Mouse (Mus musculus) common myeloid progenitor, adult 5-6 weeks (primary cell): ENCODE measurements at regions not wholly inside any gene's neighbourhood (a gene's known extent, or its start where the extent isn't known, plus 50 kb on each side); places are given as distances from the start of the nearest gene placed in this dataset.

ENCODE experiments used
- ATAC-seq: replicated peaks from 2 replicates; pipeline ENCODE4 v1.8.0; 2016; ENCODE audit warnings: low read depth, mild to moderate bottlenecking, moderate TSS enrichment, inconsistent platforms; ENCODE audit not compliant: poor library complexity, severe bottlenecking

DNA sequence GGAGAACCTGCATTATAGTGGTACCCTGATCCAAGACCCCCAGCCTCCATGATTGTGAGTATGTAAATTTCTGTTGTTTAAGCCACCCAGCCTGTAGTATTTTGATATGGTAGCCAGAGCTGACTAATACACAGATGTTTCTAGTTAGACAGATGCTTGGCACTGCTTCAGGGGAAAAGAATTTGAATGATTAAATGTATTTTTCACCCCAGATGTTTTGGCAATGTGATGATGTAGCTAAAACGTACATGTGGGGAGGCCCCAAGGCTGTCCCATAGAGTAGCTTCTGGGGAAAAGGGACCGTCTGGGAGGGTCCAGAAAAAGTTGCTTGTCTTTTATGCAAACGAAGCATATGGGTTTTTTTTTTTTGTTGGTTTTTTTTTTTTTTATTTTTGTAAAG is 654.8 kb downstream of the Slc4a3 start:
- ATAC-seq = no peak

DNA sequence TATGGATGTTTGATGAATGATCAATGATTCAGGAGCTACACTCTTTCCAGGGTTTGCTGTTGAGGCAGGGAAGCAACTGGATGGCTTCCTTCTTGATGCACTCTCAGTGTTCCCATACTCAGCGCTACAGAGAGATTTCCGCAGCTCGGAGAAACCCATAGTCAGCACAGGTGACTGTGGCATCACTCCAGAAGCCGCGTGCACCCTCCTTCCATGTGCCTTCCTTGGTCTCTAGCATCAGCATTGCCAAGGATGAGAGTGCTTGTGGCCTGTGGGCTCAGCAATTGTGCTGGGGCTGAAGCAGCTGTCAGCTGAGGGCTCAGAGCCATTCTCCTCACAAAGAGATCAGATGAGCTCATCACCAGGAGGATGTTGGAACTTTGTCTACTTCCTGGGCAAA is 666.4 kb downstream of the Slc4a3 start:
- no peak for ATAC-seq

DNA sequence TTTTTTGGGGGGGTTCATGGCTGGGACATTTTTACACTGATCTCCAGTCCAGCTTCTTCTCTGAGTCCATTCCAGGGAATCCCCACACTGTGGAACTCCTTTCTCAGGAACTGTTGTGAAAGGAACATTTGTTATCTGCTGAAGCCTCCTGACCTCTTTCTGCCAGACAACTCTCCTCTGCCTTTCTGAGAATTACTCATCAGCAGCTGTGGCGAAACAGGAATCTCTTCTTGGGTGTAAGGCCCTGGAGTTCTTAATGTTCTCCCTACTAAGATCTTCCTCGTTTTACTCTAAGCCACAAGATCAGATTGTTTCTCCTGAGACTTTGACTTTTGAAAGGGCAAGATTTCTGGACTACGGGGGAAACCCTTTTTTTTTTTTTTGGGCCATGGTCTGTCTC is 698.7 kb downstream of the Slc4a3 start:
- ATAC-seq = no peak

DNA sequence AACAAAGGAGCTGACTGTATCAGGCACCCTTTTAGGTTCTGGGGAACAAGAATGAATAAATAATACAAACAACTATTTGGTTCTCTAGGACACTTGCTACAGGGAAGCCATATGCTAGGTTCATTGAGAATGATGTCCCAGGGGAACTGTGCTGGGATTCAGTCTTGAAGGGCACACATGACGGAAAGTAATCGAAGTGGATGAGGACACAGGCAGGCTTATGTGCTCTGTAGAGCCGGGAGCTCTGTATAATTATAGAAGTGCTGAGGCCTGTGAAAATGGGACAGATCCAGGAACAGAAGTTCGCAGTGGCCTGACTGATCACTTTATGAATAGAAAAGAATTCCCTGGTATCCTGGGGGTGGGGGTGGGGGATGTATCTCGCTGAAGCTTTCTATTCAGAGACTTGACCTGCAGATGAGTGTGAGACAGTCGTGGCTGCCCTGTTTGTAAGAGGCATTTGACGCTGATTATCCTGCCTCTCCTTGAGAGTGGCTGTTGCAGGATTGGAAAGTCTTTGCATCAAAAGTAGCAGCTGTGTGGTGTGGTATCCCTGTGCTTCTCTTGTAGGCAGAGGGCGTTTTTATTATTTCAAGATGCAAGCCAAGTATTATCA is 700.2 kb downstream of the Slc4a3 start:
- no peak for ATAC-seq

DNA sequence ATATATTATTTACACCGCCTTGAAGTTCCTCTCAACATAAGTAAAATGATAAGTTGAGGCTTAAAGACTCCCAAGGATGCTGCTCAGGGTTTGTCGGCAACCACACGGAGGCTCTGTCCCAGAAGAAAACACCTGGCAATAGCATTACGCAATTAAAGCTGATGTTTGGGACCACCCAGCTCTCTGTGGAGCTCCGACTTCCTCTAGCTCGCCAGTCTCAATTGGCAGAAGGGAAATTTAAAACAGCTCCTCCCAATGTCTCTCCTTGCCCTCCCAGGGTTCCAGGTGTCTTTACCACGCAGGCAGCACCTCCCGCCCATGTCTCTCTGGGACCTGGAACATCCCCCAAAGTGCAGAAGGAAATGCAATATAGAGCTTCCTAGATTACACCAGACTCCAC is 701.1 kb downstream of the Slc4a3 start:
- no peak for ATAC-seq

DNA sequence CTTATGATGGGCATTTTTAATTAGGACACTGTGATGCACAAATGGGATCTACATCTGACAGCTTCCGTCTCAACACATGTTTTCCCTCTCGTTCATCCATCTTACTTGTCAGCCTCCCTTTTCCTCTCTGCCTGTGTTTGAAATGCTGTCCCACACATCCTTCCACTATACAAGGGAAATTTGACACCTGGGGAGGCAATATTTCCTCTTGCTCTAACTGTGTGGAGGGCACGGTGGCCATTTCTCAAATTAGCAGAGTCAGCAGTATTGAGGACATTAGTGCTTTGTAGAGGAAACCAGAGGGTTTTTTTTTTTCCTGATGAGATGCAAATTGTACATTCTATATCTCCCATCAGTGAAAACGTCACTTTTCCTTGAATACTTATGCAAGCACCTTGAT is 712.2 kb downstream of the Slc4a3 start:
- no peak for ATAC-seq

DNA sequence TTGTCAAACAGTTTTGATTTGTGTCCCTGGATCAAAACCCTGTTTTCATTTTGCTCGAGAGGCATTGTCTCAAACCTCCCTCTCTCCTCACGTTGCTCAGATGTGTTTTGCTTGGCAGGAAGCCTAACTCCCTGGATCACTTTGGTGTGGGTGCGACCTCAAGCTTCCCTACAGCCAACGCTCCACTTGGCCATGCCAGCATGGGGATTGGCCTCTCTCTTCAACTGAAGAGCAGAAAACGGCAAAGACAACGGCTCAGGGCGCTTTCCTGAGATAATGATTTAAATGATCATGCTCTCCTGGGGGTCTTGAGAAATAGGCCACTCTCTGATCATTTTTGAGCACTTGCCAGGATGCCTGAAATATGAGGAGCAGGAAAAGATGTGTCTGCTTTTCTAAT is 730.1 kb downstream of the Slc4a3 start:
- ATAC-seq = no peak

DNA sequence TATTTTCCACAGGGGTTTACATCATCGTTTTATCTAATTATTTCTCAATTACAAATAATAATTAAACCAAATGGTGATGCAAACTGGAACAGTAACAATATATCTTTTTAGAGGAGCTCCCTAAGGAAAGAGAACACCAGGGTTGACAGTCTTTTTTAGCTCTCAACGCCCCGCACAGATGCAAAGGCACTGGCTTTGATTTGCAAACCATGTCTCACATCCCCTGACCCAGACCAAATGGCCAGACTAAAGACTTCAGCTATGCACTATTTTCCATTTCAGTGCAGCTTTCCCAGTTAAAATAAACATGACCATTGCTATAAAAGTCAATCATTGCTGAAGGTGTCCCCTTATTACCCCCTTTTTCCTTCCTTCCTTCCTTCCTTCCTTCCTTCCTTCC is 730.6 kb downstream of the Slc4a3 start:
- ATAC-seq = no peak

DNA sequence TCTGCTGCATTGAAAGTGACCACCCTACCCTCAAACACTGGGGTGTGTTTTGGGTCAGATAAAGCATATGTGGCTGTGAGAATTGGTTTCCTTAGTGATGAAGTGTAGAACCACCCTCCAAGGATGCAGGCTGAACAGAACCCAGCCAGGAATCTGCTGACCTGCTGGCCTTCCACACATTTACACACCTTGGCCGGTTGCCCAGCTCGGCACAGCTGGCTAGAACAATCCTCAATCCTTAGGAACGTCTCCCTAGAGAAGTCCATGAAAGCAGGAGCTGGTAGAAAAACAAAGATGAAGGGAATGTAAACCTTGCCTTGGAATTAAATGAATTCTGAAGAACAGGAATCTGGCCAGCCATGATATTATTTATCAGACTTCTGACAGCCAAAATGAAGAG is 737.3 kb downstream of the Slc4a3 start:
- ATAC-seq = no peak

DNA sequence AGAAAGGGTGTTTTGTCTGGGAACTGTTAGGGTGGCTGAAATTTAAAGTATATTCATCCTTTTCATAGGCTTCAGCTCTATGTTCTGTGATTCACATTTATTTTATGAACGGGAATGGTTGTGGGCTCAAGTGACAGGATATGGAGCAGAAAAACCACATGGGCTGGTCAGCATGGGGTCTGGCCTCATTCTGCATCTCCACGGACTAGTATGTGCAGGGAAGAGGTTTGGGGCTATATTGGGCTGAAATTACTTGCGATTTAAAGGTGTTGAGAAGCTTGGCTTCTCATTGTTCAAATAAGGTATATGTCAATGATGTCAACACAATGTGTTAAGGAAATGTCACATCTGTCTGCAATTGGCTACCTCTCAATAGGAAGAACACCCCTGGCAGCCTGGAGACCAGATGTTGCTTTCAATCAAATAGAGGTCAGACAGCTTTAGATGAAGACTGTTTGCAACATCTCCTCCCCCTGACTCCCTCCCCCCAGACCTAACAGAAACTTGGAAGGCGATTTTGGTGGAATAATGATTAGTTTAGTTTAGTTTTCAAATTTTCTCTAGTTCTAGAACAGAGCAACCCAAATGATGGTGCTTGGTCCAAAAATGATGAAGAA is 777.0 kb downstream of the Slc4a3 start:
- no peak for ATAC-seq

DNA sequence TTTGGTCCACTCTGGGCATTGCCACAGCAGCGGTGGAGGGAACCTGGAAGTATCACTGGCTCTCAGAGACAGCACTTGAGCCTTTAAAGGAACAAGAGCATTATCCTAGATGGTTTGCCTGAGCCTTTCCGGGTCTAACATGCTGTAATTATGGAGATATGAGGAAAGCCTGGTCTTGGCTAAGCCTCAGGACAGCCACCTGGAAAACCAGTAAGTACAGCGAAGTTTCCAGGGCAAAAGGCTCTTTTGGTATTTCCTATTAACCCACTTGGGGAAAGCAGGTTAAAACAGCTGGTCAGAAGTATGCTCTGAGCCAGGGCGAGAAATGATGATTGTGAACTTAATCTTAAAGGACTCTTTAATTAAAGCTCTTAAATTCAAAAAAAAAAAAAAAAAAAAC is 777.5 kb downstream of the Slc4a3 start:
- ATAC-seq = no peak

DNA sequence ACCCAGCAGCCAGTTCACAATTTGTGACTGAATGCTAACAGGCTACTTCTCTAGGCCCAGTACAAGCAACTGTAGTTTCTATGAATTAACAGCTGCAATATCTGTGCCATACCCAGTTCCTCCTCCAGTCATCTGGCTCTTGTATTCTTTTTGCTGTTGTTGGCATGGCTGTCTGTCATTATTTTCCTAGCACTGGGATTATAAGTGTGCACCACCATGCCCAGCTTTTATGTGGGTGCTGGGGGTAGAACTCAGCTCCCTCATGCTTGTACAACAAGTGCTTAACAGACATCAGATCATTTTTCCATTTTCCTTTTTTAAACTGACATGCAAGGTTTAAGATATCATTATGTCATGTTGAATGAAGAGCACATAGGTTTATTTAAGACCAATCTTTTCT is 789.9 kb downstream of the Slc4a3 start:
- ATAC-seq = no peak

DNA sequence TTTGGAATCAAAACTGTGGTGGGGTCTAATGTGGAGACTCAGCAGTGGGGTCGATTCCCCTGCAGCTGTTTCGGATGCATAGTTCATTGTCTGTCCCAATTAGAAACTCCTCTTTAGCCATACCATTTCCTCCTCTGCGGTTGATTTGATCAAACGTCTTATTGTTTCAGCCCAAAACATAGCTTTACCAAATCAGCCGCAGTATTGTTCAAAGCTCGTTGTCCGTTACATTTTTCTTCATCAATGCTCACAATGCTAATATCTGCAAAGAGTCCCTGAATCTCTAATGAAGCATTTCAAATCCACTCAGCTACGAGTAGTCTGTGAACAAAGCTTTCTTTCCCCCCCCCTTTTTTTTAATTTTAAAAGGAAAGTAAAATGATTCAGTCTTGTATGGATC is 816.0 kb downstream of the Slc4a3 start:
- ATAC-seq = no peak

DNA sequence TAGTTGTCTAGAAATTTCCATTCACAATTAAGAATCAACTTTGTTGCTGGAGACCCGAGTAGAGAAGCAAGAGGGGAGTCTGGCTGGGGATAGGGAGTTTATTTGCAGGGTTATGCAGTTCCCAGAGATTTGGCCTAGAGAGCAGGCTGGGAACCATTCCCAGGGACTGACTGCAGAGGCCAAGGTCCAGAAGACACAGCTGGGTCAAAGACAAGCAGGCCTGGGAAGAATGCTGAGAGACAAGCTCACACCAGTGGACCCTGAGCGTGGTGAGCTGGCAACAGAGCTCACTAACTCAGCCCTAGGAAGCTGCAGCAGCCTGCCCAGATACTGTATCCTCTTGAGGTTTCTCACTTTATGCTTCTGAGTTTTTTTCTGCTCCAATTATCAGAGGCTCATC is 827.9 kb downstream of the Slc4a3 start:
- no peak for ATAC-seq

DNA sequence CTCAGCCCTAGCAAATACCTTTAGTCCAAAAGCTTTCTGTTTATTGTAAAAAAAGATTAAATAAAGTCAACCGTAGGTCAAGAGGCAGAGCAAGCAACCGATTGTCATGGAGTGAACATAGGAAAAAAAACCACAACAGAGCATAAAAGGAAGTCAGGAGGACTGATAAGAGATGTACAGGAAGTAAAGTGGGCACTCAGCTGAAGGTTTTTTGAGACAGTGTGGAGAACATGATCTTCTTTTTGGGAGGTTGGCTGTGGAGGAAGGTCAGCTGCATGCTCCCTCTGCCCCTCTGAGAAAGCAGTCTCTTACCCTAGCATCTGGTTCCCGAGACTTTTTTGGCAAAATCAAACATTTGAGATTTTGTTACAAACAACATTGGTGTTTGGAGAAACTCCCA is 832.1 kb downstream of the Slc4a3 start:
- peak; percentile 95 for ATAC-seq

DNA sequence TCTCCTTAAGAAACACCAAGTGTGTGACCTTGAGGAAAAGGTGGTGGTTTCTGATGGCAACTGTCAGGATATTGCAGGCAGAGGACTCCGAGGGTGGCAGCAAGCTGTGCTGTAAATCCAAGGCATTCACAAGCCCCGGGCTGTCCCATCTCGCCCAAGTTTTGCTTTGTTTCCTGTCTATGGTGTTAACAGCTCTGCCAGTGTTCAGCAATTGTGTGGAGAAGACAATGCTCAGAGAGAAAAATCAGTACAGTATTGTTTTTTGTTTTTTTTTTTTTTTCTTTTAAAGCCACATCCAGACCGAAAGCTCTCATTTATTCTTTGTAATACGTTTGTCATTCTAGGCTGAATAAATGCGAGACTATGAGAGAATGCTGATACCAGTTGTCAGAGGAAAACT is 846.5 kb downstream of the Slc4a3 start:
- no peak for ATAC-seq

DNA sequence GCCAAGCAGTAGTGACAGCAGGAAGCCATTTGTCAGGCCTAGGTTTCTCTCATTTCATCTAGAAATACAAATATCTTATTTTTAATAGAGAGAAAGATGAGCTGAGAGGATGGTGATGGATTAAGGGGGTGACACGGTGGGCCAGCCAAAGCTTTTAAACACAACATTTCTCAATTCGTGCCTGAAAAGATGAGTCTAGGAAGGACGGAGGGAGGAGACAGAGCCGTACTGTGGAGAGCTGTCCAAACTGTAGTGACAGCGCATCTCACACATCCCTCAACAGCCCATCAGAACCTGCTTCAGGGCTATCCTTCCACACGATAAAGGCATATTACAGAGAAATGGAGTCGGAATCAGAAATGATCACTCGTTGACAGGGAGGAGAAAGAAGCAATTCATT is 848.0 kb downstream of the Slc4a3 start:
- ATAC-seq = no peak

DNA sequence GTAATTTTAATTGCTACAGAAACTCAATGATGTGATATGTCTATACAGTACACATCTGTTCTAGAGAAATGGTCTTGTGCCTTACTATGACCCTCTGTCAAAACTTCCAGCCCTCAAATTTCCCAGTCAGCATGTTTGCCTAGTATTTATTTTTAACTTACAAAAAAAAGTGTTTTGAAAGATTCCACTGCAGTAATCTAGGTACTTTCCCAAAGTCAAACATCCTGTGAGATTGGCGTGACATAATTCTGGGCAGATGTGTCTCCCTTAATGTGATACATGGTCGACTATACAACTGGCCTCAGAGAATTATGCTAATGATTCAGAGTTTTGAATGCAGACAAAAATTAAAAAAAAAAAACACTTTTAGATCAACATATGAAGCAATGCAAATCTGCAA is 856.8 kb downstream of the Slc4a3 start:
- no peak for ATAC-seq

DNA sequence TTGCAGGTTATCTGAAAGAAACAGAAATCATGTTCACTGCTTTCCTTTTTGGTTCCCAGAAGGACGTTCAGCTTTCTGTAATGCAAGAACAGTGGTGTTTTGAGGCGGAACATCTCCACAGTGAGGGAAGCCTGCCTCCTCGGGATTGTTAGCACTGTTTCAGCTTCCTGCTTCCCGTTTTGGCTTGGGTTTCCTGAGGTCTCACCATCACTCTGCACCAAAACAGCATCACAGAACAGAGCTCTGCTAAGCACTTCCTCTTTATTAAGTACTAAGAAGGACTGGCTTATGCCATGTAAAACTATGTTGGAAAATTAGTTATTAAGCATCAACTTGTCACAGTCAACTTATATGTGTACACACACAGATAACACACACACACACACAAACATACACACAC is 857.9 kb downstream of the Slc4a3 start:
- ATAC-seq = peak; percentile 58; the same call in 1 of the 2 replicates

DNA sequence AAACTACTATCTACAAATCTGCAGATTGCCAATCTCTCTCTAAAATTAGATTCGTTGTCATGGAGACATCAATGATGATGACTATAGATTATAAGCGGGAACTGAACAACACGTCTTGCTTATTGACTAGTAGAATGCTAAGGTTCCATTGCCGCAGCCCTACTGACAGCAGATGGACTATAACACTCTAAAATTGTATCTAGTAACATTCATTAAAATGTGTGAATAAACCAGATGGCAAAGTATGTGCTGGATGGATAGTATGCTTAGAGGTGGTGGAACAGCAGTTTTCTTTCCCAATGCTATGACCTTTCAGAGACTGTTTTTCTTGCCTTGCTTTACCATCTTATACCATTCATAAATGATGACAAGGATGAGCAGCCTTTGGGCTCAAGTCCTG is 864.7 kb downstream of the Slc4a3 start:
- no peak for ATAC-seq

DNA sequence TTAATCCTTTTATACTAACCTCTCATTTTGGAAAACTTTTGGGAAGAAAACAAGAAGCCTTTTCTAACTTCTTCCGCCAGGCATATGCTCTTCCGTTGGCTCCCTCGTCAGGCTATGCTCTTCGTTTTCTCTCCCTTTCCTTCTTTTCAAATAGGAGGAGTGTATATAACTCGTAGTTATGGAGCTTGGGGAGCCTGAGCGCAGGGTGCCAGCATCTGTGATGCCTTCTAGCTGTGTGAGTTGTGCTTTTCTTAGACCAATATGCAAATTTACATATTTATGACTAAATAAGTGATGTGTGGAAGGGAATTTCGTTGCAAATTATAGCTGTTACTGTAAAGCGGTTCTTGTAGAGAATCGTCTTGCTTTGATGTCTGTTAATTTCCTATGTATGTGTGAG is 874.5 kb downstream of the Slc4a3 start:
- ATAC-seq = no peak

DNA sequence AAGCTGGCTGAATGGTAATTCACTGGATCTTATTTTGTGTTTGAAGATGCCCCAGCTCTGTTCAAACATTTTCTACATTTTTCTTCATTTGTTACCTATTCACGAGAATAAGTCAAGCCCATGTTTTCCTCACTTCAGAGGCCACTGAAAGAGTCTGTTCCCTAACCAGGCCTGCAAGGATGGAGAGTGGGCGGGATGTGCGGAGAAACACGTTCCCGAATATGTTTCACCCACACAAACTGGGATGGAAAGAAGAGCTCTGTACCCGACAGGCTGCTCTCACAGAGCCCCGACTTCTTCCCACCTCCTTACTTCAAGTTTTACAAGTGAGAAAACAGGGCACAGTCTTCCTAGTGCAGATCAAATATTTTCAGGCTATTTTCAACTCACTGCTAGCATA is 881.4 kb downstream of the Slc4a3 start:
- no peak for ATAC-seq
